Mouse (Mus musculus): ENCODE measurements around the gene Klf4. TPM values are rescaled to one million over a fixed set of nuclear protein-coding genes. Genes with fewer than 3 reads are reported as not detected.

Gene Klf4
- 29.4 TPM for polyA plus RNA-seq (2014; fragmentation: Illumina TruSeq; extraction: RNeasy Lipid Tissue Mini Kit (QIAGEN cat#74804); ENCODE audit: low read depth, low replicate concordance)

GRCm38 (mm10) chr4:55532407-55533195, at the start of gene Klf4:
TSS of gene Klf4 (minus strand) at chr4:55532466.

Other genes with a start within 250 kb of the Klf4 start
- gene Rad23b, start 182.4 kb downstream of the Klf4 start, polyA plus RNA-seq (2014; fragmentation: Illumina TruSeq; extraction: RNeasy Lipid Tissue Mini Kit (QIAGEN cat#74804); ENCODE audit: low read depth, low replicate concordance), result 92.8 TPM

Data from adipose tissue, adult 10 weeks (tissue).